Mouse (Mus musculus): Measurements from ENCODE around the gene Sirt7. TPM values are rescaled to one million over a fixed set of nuclear protein-coding genes. Genes with fewer than 3 reads are reported as not detected.

Gene Sirt7
- total and polyA plus RNA-seq, 3 experiments = 35.3 to 169 (median 74.5) TPM

- H3K9me3 ChIP-seq (replicated peaks) = peaks cover 4% of the 10 kb centered on the region; the same call in 1 of the 2 replicates
- ATAC-seq (ENCODE audit: extremely low read depth, insufficient number of reproducible peaks, low FRiP score, poor library complexity, severe bottlenecking) = no peak
- TF ChIP-seq POLR2AphosphoS5 (IDR thresholded peaks at IDR 0.05; ENCODE audit: insufficient replicate concordance, low read depth, low read length) (no peak), GATA1 (IDR thresholded peaks at IDR 0.05; ENCODE audit: borderline replicate concordance, low read length) (no peak), TAL1 (conservative IDR thresholded peaks at IDR 0.05; ENCODE audit: low read depth, low read length) (no peak), CTCF (IDR thresholded peaks at IDR 0.05; ENCODE audit: low read depth, low read length) (no peak), GATA2 (IDR thresholded peaks at IDR 0.05; ENCODE audit: borderline replicate concordance, low read depth, low read length) (no peak)
- no peak for DNase-seq (ENCODE audit: low spot score)
- H3K27me3 ChIP-seq (ENCODE audit: insufficient read depth, low read length) = peaks cover 2% of the 10 kb centered on the region; the same call in 1 of the 2 replicates
- peaks cover 90% of the 10 kb centered on the region for H3K36me3 ChIP-seq (replicated peaks)
- H3K4me3 ChIP-seq (ENCODE audit: low read depth, low read length) = peak overlapping the region; percentile 98
- H3K4me1 ChIP-seq (ENCODE audit: insufficient read depth, low read depth, low read length) = peaks cover 79% of the 10 kb centered on the region
Observed at GRCm38 (mm10) chr11:120616617-120617294, 8.3 kb downstream of the Sirt7 start.

DNA sequence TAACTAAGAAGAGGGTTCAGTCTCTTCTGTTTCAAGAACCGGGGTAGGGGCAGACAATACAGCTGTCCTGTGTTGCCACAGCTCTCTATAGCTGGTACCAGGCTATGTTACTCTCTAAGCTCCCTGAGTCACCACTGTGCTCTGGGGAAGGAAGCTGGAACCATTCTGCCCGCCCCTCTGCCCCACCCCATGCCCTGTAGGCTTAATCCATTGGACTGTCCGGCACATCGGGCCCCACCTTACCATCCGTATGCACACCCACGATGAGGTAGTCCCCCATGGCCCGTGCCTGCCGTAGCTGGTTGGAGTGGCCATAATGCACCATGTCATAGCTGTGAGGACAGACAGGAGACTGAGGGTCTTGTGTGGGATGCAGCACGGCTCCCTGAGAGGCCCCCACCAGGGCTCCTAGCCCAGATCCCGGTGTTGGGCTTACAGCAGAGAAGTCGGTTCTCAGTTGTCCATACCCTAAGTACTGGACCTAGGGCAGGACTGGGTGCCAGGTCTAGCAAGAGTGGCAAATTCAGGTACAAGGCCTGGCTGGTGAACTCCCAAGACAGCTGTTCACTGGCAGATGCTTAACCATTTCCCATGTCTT is 9.3 kb downstream of the Sirt7 start:
- DNase-seq (ENCODE audit: low spot score) (no peak), ATAC-seq (ENCODE audit: extremely low read depth, insufficient number of reproducible peaks, low FRiP score, poor library complexity, severe bottlenecking) (no peak)
- Histone ChIP-seq H3K4me3 (ENCODE audit: low read depth, low read length) (peak overlapping the region; percentile 49; the same call in 1 of the 2 replicates), H3K4me1 (ENCODE audit: insufficient read depth, low read depth, low read length) (peaks cover 79% of the 10 kb centered on the region), H3K36me3 (replicated peaks) (peaks cover 90% of the 10 kb centered on the region), H3K9me3 (replicated peaks) (peaks cover 4% of the 10 kb centered on the region; the same call in 1 of the 2 replicates), H3K27me3 (ENCODE audit: insufficient read depth, low read length) (peaks cover 2% of the 10 kb centered on the region; the same call in 1 of the 2 replicates)
- TF ChIP-seq CTCF (IDR thresholded peaks at IDR 0.05; ENCODE audit: low read depth, low read length) = no peak
- no peak for TF ChIP-seq TAL1 (conservative IDR thresholded peaks at IDR 0.05; ENCODE audit: low read depth, low read length)
- TF ChIP-seq GATA1 (IDR thresholded peaks at IDR 0.05; ENCODE audit: borderline replicate concordance, low read length) = no peak
- no peak for TF ChIP-seq GATA2 (IDR thresholded peaks at IDR 0.05; ENCODE audit: borderline replicate concordance, low read depth, low read length)
- TF ChIP-seq POLR2AphosphoS5 (IDR thresholded peaks at IDR 0.05; ENCODE audit: insufficient replicate concordance, low read depth, low read length) = no peak

DNA sequence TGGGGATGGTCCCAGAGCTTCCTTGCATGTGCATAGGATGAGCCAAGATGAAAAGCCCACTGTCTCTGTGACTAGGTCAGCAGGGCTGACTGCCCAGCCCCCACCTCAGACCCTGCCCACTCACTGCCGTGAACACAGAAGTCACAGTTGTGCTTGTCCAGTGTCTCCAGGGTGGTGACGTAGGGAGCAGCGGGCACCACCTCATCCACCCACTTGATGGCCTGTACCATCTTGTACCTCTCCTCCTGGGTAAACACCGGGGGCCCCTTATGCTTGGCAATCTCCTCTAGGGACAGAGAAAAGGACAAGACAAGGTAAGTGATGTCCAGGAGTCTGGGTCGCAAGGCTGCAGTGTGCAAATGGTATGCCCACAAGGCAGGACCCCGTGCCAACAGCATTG is 9.9 kb downstream of the Sirt7 start:
- Histone ChIP-seq H3K9me3 (replicated peaks) (peaks cover 4% of the 10 kb centered on the region; the same call in 1 of the 2 replicates), H3K4me3 (ENCODE audit: low read depth, low read length) (peak overlapping the region; percentile 49; the same call in 1 of the 2 replicates), H3K27me3 (ENCODE audit: insufficient read depth, low read length) (peaks cover 2% of the 10 kb centered on the region; the same call in 1 of the 2 replicates), H3K36me3 (replicated peaks) (peaks cover 90% of the 10 kb centered on the region), H3K4me1 (ENCODE audit: insufficient read depth, low read depth, low read length) (peaks cover 79% of the 10 kb centered on the region)
- no peak for TF ChIP-seq GATA2 (IDR thresholded peaks at IDR 0.05; ENCODE audit: borderline replicate concordance, low read depth, low read length)
- no peak for TF ChIP-seq CTCF (IDR thresholded peaks at IDR 0.05; ENCODE audit: low read depth, low read length)
- TF ChIP-seq GATA1 (IDR thresholded peaks at IDR 0.05; ENCODE audit: borderline replicate concordance, low read length) = no peak
- TF ChIP-seq TAL1 (conservative IDR thresholded peaks at IDR 0.05; ENCODE audit: low read depth, low read length) = no peak
- DNase-seq (ENCODE audit: low spot score) (no peak), ATAC-seq (ENCODE audit: extremely low read depth, insufficient number of reproducible peaks, low FRiP score, poor library complexity, severe bottlenecking) (no peak)

DNA sequence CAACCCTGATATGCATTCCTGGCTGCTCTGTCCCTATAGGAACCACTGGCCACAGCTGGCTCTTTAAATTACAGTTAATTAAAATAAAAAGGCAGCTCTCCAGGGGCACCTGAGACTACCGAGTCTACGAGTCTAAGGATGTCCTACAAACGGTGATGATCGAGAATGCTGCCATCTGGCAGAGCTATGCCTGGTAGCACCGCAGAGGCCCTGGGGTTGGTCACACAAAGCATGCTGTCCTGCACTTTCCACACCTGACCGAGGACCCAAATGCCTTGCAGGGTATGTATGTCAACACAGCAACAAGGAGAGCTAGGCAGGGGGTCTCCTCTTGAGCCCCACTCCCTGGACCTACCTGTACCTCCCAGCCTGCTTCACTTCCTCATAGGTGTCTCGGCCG is 11.1 kb downstream of the Sirt7 start:
- H3K4me1 ChIP-seq (ENCODE audit: insufficient read depth, low read depth, low read length) = peaks cover 82% of the 10 kb centered on the region
- H3K9me3 ChIP-seq (replicated peaks) = peaks cover 4% of the 10 kb centered on the region; the same call in 1 of the 2 replicates
- peaks cover 90% of the 10 kb centered on the region for H3K36me3 ChIP-seq (replicated peaks)
- H3K27me3 ChIP-seq (ENCODE audit: insufficient read depth, low read length) = peaks cover 2% of the 10 kb centered on the region; the same call in 1 of the 2 replicates
- ATAC-seq (ENCODE audit: extremely low read depth, insufficient number of reproducible peaks, low FRiP score, poor library complexity, severe bottlenecking) (no peak), DNase-seq (ENCODE audit: low spot score) (no peak)
- H3K4me3 ChIP-seq (ENCODE audit: low read depth, low read length) = no peak overlapping the region
- TF ChIP-seq POLR2AphosphoS5 (IDR thresholded peaks at IDR 0.05; ENCODE audit: insufficient replicate concordance, low read depth, low read length) = no peak
- no peak for TF ChIP-seq TAL1 (conservative IDR thresholded peaks at IDR 0.05; ENCODE audit: low read depth, low read length)
- TF ChIP-seq CTCF (IDR thresholded peaks at IDR 0.05; ENCODE audit: low read depth, low read length) = no peak

DNA sequence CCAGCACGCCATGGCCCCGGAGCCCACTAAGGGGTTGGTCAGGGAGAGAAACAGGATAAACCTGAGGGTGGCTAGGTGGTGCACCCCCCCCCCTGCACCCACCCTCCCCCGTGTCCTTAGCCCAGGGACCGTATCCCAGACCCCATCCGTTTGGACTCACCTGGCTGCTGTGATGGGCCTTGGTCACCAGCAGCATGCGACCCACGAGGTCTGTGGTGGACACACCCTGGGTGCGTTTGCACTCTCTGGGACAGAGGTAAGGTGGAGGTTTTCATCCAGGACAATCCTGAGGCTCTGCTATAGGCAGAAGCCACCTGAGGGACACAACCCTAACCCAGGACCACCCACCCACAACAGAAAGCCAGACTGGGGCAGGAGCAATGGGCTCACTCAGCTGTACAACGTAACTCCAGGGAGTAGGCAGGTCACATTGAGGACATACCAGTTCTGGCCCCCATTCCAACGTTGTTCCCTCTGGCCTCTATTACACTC is 11.5 kb downstream of the Sirt7 start:
- ATAC-seq (ENCODE audit: extremely low read depth, insufficient number of reproducible peaks, low FRiP score, poor library complexity, severe bottlenecking) (no peak), DNase-seq (ENCODE audit: low spot score) (no peak)
- Histone ChIP-seq H3K4me3 (ENCODE audit: low read depth, low read length) (no peak overlapping the region), H3K36me3 (replicated peaks) (peaks cover 90% of the 10 kb centered on the region), H3K9me3 (replicated peaks) (peaks cover 2% of the 10 kb centered on the region; the same call in 1 of the 2 replicates), H3K27me3 (ENCODE audit: insufficient read depth, low read length) (peaks cover 2% of the 10 kb centered on the region; the same call in 1 of the 2 replicates), H3K4me1 (ENCODE audit: insufficient read depth, low read depth, low read length) (peaks cover 82% of the 10 kb centered on the region)
- TF ChIP-seq CTCF (IDR thresholded peaks at IDR 0.05; ENCODE audit: low read depth, low read length) = no peak
- TF ChIP-seq GATA2 (IDR thresholded peaks at IDR 0.05; ENCODE audit: borderline replicate concordance, low read depth, low read length) = no peak
- no peak for TF ChIP-seq POLR2AphosphoS5 (IDR thresholded peaks at IDR 0.05; ENCODE audit: insufficient replicate concordance, low read depth, low read length)
- no peak for TF ChIP-seq GATA1 (IDR thresholded peaks at IDR 0.05; ENCODE audit: borderline replicate concordance, low read length)
- no peak for TF ChIP-seq TAL1 (conservative IDR thresholded peaks at IDR 0.05; ENCODE audit: low read depth, low read length)

DNA sequence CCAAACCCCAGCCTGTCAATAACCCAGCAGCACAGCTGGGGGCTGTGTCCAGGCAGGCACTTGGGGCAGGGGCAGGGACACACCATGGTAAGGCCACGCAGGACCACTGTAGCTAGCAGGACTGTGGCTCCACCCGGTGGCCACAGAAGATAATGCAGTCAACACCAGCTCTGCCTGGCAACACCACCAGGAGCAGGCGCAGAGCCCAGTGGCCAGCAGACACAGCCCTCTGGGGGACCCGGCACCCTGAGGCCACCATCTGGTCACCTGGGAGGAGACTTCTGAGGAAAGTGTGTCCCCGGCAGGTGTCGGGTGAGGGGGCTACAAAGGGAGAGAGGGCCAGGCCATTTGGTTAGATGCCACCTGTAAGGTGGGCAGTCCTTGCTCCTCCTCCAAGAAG is 12.3 kb downstream of the Sirt7 start:
- H3K27me3 ChIP-seq (ENCODE audit: insufficient read depth, low read length) = peaks cover 2% of the 10 kb centered on the region; the same call in 1 of the 2 replicates
- no peak for DNase-seq (ENCODE audit: low spot score)
- H3K4me3 ChIP-seq (ENCODE audit: low read depth, low read length) = no peak overlapping the region
- no peaks in the 10 kb centered on the region for H3K9me3 ChIP-seq (replicated peaks)
- TF ChIP-seq CTCF (IDR thresholded peaks at IDR 0.05; ENCODE audit: low read depth, low read length) (peak; percentile 83), TAL1 (conservative IDR thresholded peaks at IDR 0.05; ENCODE audit: low read depth, low read length) (no peak)
- ATAC-seq (ENCODE audit: extremely low read depth, insufficient number of reproducible peaks, low FRiP score, poor library complexity, severe bottlenecking) = no peak
- H3K36me3 ChIP-seq (replicated peaks) = peaks cover 90% of the 10 kb centered on the region
- H3K4me1 ChIP-seq (ENCODE audit: insufficient read depth, low read depth, low read length) = peaks cover 80% of the 10 kb centered on the region
